Mouse (Mus musculus) cerebellum, adult 11 months (tissue): ENCODE results near the gene Fbxo48.

ENCODE experiments used
- DNase-seq: peaks from one replicate; pipeline ENCODE4 v3.0.0; 2022

The Fbxo48 gene

DNA sequence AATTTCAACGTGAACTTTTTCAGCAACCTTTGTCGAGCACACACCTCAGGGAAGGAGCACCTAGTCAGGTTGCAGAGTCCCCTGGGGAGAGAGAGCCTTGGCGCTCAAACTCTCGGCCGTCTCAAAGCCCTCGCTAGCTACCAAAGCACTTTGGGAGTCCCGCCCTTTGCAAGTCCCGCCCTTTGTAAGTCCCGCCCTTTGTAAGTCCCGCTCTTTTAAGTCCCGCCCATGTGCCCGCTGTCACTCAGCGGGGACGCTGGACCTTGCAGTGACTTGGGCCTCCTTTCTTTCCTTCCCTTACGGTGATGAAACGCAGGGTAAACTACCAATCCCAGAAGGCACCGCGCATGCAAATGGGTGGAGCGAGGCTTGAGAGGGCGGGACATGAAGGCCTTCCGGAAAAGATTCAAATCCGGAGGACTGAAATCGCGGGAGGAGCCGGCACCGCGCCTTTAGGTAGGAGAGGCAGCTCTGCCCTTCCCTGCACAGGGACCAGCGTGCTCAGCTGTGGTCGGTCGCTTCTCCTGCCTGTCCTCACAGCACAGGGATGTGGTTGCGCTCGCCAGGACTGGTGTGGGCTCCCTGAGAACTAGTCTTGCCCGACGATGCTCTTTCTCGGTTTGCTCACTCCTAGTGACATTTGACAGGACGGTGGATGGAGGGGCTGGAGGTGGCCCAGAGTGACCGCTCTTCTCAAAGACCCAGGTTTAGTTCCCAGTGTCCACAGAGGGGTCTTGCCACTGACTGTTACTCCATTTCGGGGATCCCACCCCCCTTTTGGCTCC lies at the start of gene Fbxo48:
TSS of gene Fbxo48 (plus strand) at position 400 of the 785 bp plus-strand sequence.
- DNase-seq, result peak; percentile 95

DNA sequence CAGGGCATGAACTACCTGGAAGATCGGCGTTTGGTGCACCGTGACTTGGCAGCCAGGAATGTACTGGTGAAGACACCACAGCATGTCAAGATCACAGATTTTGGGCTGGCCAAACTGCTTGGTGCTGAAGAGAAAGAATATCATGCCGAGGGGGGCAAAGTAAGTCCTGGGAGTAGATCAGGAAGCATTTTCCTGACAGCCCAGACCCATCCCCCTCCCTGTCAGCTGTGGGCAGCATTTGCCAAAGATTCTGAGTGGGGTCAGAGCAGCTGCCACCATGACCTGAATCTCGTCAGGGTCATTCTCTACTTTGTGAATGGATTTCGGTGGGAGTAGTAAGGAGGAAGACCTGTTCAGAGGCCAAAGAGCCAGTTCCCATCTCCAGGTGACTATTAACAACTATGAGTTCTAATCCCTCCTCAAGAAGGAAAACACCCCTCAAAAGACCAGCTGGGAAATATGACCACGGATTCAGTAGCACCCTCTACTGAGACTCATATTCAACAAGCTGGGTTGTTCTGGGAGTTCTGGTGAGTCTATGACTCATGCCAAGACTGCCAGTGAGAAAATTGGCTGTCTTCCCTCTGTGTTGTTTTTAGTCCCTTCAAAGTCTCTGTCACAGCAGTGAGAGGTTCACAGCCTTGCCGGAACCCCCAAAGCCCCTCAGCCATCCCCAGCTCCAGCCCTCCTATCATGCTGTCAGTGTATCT lies 46.7 kb upstream of the Fbxo48 start:
- DNase-seq, result no peak

- no peak for DNase-seq
Measured at GRCm38 (mm10) chr11:16905012-16905332, 46.2 kb upstream of the Fbxo48 start.

GRCm38 (mm10) chr11:16906530-16906929 lies 44.6 kb upstream of the Fbxo48 start:
- DNase-seq, result no peak

DNA sequence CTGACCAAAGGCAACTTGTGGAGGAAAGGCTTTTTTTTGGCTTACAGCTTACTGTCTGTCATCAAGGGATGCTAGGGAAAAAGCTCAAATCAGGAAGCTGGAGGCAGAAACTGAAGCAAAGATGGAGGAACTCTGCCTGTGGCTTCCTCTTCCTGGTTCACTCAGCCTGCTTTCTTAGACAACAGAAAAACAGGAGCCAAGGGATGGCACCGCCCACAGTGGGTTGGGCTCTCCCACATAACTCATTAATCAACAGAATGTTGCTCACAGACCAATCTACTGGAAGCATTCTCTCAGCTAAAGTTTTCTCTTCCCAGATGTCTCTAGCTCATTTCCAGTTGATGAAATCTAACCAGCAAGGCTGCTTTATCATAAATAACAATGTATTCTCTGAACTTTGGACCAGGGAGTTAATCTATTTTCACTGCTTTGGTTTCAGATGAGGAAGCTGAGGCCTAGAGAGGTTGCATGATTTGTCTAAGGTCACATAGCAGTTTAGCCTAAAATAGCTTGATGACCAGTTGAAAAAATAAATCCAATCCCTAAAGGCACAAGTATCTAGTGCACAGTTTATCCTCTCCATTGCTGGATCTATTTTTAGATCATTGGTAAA lies 43.6 kb upstream of the Fbxo48 start:
- no peak for DNase-seq

DNA sequence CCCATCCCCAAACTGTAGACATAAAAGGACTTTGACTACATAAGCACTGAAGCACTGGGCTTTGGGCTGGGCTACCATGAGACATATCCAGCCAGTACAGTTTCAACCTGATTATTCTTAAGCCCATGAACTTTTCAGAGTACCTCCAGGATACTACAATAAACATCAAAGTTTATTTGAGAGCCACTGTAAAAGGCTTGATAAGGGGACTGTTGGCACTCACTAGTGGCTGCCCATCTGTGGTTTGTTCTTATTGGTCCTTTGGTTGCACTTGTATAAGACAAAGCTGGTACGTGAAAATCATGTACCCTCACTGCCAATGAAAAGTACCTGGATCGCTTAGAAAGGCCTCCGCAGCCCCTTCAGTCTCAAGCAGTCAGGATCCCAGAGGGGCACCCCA lies 36.4 kb upstream of the Fbxo48 start:
- no peak for DNase-seq

DNA sequence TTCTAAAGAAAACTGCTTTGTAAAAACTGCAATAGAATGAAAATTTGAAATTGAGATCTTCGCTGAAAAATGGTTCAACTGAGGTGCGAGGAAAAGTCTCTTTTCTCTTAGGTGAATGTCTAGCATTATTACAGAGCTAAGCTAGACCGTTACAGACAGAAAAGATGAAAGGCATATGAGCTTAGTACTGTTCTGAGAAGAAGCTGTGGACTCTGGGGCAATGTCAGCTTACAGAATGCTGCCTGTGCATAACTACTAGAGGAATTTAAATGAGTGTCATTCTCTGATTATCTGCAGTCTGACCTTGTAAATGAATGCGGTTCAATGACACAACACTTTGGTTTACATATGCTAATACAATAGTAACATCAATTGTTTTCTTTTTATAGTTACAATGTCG lies 35.3 kb upstream of the Fbxo48 start:
- DNase-seq, result no peak

DNA sequence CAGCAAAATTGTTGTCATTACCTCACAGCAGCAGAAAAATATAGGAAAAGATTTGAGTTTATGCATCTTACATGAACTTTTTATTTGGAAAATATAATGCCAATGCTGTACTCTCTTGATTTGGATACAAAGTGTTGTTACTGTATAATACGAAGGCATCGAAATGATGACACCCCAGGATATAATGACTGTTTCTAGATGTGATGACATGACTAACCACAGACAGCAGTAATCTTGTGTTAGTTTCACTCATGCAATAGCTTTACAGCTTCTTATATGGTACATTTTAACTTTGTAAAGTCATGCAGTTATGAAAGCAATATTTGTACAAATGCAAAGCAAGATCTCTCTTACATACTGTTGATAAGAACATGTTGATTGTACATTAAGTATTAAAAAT lies 33.7 kb upstream of the Fbxo48 start:
- no peak for DNase-seq

DNA sequence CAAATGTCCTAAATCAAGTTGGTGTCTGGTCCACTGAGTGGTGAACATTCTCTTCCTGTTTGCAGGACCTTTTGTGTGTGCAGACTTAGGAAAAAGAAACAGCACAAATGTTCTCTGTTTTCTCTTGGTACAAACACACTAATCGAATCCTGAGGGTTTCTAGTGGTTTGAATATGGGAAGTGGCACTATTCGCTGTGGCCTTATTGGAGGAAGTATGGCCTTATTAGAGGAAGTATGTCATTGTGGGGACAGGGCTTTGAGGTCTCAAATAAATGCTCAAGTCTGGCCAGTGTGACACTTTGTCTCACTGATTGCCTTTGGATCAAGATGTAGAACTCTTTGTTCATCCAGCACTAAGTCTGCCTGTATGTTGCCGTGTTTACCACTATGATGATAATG lies 19.0 kb upstream of the Fbxo48 start:
- DNase-seq, result no peak

- DNase-seq, result no peak
Measured at GRCm38 (mm10) chr11:16935577-16936236, 15.5 kb upstream of the Fbxo48 start.

DNA sequence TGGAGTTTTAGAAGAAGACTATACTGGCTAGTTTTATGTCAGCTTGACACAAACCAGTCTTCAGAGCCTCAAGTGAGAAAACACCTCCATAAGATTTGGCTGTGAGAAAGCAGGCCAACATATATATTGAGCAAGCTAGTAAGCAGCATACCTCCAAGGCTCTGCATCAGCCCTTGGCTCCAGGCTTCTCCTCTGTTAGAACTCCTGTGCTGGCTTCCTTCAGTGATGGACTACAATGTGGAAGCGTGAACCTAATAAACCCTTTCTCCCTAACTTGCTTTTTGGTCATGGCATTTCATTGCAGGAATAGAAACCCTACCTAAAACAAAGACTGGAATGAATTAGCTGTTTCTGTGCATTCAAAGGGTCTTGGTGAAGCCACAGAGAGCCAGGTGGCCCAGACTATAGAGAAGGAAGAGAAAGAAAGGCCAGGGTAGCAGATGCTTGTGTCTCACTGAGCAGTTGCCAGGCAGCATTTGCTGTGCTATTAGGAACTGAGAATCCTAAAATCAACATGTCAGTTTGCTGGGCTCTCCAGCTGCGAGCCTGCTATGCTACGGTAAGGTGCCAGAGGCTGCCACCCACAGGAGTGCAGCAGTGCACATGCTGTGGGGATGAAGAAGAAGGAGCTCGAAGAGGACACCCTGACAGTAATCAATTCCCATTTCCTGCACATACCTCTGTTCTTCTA lies 9.9 kb upstream of the Fbxo48 start:
- no peak for DNase-seq

GRCm38 (mm10) chr11:16941973-16942452 lies 9.2 kb upstream of the Fbxo48 start:
- no peak for DNase-seq

DNA sequence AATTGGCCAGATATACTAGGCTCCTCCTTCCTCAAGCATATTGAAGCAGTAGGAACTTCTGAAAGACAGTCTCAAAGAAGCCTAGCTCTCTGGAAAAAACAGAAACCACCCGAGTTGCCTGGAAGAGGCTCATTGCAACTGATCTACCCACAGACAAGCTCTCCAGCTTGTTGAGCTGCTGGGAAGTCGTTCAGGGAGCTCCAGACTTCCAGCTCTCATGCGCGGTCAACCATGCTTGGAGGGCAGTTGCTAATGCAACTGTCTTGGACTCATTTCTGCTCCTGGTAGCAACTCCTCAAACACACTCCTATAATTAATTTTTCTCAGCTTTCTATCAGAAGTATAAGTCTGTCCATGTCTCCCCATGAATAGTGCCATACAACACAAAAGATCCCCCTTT lies 8.2 kb upstream of the Fbxo48 start:
- no peak for DNase-seq

DNA sequence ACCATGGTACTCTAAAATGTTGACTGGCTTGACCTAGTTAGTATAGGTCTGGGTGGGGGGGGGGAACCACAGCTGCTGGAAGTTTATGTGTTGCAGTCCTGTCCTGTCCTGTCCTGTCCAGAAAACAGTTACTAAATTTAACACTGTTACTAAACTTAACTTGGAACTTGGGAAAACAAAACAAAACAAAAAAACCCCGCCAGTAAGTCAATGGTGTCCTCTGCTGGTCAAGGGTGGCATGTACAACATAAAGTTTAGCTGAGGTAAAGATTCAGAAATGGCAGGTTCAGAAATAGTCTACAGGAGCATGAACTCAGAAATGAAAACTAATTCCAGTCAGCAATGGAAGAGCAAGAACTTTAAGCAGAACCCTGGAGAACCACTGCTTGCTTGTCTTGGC lies 2.4 kb upstream of the Fbxo48 start:
- no peak for DNase-seq

DNA sequence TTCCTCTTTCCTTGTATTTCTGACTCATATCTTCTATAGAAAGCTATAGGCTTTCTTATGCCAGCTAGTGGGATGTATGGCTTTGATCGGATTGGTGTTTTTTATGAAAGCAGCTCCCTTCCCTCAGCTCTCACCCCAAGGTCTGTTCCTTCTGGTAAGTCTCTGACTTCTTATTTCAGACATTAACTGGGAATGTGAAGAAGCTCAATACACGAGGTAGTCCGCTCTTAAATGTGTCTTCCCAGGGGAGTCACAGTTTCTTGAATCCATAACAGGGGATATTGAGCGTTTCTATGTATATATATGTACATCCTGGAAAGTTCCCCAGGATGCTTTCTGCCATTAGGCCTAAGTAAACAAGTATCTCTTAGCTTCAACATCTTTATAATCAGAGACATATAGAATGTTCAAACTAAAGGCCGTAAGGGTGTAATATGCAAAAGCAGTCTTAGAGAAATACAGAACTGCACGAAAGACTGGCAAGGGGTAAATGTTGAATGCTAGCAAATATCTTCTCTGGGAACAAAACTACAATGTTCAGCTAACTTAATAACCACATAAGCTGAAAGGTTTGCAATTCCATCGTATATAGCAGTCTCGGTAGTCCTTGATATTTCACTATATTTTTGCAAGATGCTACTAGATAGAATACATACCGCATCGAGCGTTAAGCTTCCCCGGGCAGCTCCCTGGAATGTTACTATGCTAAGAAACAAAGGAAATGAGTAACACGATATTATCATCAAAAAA lies 774 bp upstream of the Fbxo48 start:
- no peak for DNase-seq

GRCm38 (mm10) chr11:16951761-16952010 lies 511 bp downstream of the Fbxo48 start:
- no peak for DNase-seq

- DNase-seq, result no peak
Measured at GRCm38 (mm10) chr11:16956115-16956862, 5.1 kb downstream of the Fbxo48 start.

GRCm38 (mm10) chr11:16957030-16957429 lies 5.9 kb downstream of the Fbxo48 start:
- DNase-seq, result no peak

- DNase-seq, result no peak
Measured at GRCm38 (mm10) chr11:16958520-16958919, 7.3 kb downstream of the Fbxo48 start.

DNA sequence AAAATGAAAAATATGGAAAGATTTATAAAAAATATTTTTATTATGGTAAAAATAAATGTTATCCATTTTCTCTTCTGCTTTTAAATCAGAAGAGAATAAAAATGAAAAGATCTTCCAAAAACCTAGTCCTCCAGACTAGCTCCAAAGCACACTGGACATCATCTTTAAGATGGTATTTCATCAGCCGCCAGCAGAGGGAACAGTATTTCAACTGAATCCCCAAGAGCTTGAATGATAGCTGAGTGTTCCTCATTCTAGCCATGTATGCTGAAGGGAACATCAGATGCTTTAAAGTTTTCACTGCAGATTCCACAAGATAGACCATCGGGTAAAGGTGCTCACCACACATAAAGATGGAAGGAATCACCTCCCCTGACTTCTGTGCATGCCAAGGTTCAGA lies 16.6 kb downstream of the Fbxo48 start:
- DNase-seq, result no peak

DNA sequence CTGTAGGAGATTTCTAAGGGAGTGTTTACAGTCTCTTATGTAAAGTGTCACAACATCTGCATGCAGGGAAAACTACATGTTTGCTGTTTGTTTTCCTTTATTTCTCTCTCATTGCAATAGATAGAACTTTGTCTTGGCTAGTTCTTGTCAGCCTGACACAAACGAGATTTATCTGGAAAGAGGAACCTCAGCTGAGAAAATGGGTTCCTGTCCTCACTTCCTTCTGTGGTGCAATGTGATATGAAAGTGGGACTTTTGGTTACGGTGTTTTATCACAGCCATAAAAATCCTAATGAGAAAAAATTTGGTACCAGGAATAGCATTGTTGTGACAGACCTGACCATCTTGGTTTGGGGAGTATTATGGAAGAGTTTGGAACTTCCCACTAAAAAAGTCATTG lies 18.5 kb downstream of the Fbxo48 start:
- no peak for DNase-seq

DNA sequence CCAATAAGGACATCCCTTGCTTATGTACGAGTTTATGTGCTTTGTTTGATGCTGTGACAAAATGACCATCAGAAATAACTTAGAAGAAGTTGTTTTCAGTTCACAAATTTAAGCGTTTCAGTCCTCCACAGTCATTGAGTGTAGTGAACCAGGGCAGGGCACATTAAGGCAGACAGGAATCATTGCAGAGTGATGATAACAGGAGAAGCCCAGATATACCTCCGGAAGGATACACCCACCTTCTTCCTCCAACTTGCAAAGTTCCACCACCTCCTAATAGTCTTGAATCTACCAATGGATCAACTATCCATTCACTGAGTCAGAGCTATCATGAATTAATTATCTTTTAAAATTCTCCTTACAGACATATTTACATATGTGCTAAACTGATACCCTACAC lies 20.9 kb downstream of the Fbxo48 start:
- no peak for DNase-seq
